Mouse (Mus musculus) telencephalon, adult 2 months (tissue): ENCODE results near the gene Olfr982.

ENCODE experiments used
- DNase-seq: peaks from one replicate; pipeline ENCODE4 v3.0.0-alpha.2; 2011; ENCODE audit warnings: low read depth, low spot score

The Olfr982 gene

DNA sequence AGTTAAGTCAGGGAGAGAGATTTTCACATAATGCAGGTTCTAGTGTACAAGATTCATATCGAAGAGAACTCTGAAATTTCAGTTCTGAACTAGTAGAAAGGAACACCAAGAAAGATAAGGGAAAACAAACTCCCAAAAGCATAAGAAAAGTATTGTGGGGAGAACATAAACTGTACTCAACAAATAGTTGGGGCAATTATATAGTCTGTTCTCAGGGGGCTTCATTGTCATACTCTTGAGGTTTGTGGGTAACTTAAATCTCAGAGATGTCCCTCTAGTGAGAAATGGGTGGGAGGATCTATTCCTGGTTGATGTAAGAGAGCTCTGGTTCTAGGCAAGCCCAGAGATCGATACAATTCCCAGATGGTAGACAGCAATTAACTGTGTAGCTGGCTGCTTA, at the start of gene Olfr982:
Olfr982 (plus strand) TSS at position 301 of the 400 bp plus-strand sequence.
- no peak for DNase-seq

DNA sequence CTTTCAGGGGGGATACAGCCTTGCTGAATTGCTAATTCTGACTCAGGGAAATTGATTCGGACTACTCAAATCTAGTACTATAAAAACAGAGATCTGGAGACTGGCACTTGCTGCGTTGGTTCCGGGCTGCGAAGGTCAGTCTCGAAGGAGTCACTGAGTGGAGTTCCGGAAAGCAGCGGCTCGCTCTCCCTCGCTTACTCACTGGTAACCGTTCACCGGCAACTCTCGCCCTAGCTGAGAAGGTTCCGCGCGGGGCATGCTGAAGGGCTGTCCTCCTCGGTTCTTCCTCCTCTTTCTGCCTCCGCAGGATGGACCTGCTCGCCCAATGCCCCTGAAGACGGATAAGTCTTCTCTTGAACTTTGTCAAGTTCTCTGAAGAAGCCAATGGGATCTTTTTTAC, 23.5 kb upstream of the Olfr982 start:
- DNase-seq, result no peak

DNA sequence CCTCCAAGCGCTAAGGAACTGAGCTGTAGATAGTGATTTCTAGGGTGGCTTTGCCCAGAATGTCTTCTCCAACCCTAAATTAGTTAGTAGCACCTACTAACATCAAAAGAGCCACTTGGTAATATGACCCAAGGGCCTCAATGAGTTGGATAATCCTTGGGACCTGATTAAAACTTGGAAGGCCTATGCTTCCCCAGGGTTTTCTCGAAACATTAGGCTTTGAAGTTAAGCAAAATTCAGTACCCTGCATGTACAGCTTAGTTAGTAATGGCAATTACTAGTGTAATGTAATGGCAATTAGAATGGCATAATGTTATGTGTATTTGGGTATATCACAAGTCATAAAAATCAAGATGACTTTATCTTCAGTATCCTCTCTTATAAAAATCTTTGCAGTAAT, 19.9 kb downstream of the Olfr982 start, which contains the start of gene Olfr983:
Olfr983 (minus strand) TSS at position 101 of the 400 bp plus-strand sequence.
- no peak for DNase-seq

- DNase-seq, result no peak
These were observed 21.1 kb downstream of the Olfr982 start for GRCm38 (mm10) chr9:40094769-40095168.

DNA sequence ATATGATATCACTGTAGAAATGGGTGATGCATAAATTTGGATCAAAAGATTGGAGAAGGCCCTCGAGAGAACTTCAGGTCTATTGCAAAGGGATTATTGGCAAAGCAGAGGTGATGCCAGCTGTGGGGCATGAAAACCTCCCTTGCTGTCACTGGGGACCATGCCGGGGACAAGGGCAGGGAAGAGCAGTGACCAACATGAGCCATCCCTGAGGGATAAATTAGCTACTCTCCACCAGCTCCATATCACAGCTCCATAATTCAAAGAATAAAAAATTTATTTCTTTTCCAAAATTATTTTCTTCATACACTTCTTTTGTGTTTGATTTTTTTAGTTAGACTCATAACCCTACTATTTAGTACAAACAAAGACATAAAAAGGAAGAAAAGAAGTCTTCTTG, 40.5 kb downstream of the Olfr982 start, which contains the start of gene Olfr984:
Olfr984 (minus strand) TSS at position 101 of the 400 bp plus-strand sequence.
- DNase-seq, result no peak

- DNase-seq, result peak; percentile 17
These were observed 43.1 kb downstream of the Olfr982 start for GRCm38 (mm10) chr9:40116645-40117286.

DNA sequence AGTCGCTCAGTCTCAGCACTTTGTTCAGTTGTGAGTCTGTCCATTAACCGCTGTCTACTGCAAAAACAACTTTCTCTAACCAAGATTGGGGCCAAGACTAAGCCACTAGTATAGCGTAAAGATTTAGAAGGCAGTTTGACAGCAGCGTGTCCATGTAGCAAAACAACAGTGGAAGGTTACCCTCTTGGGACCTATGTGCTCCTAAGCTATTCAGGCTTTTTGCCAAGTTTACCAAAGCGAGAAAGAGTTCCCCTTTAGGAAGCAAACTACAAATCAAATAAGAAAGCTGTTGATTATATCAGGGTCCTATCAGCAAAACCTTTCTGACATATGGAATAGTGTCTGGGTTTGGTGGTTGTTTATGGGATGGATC, 43.6 kb downstream of the Olfr982 start:
- DNase-seq, result no peak
